Mouse (Mus musculus) induced T-regulatory cell, adult 2 months (primary cell): ENCODE results near the gene Tmem88.

Experiments used
- DNase-seq: peaks from one replicate; pipeline ENCODE4 v3.0.0-alpha.2; 2012; ENCODE audit warnings: low read depth

Gene Tmem88

DNA sequence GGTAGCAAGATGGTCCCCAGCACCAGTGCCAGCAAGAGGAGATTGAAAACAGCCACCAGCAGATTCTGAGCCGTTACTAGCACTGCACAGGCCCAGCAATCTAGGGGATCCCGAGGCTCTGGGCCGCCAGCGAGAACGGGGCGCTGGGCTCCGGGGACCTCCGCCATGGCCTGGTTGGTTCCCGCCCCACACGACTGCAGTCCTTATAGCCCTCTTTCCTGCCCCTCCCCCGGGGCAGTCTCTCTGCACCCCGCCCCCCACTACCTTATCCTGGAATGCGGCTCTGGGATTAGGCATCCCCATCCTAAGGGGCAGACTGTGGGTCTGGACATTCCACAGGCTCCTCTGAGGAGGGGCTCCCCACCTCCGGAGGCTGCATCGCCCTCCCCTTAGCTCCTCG, at the start of gene Tmem88:
Tmem88 (minus strand) TSS at position 176 of the 400 bp plus-strand sequence.
- no peak for DNase-seq

DNA sequence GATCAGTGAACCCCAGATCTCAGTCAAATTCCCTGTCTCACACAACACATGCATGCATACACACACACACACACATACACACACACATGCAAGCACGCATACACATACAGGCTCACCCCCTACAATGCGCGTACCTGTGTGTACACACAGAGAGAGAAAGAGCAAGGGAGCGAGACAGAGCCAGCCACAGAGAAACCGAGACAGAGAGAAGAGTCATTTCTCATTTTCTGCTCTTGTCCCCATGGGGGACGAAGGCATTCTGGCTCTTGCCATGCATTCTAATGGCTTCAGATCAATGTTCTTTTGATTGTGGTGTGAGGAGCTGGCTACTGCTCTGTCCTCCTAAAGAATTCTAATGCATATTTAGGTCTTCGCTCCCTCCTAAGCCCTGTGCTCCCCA, 49.3 kb upstream of the Tmem88 start:
- no peak for DNase-seq

DNA sequence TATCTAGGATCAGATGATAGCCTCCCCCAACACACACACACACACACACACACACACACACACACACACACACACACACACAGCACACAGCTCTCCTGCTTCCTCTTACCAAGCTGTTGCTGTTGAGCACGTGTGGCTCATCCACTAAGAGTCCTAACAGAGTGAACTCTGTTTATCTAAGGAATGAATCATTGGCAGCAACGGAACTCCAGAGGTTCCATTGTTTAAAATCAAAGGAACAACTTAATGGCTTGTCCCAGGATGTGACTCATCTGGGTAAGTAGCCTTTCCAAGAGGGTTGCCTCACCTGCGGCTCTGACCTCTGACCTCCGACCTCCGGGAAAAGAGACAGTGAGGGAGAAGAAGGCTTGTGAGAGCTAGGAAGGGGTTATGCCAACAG, 45.3 kb upstream of the Tmem88 start:
- no peak for DNase-seq

DNA sequence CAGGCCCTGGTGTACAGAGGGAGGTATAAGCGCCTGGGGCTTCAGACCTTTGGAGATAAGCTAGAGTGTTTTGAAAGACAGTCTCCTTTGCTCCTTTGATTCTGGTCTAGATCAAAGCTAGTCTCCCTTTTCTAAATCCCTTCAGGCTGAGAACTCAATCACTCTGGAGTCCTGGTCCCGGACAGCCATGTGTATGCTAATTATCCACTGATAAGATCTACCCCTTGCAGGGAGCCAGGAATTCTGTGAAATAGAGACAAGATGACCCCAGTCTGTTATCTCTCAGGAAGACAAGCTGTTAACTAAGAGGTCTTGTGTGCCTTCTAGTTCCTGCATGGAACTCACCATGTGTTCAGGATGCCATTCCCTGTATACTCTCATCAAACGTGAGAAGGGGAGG, 39.3 kb upstream of the Tmem88 start:
- DNase-seq: no peak

DNA sequence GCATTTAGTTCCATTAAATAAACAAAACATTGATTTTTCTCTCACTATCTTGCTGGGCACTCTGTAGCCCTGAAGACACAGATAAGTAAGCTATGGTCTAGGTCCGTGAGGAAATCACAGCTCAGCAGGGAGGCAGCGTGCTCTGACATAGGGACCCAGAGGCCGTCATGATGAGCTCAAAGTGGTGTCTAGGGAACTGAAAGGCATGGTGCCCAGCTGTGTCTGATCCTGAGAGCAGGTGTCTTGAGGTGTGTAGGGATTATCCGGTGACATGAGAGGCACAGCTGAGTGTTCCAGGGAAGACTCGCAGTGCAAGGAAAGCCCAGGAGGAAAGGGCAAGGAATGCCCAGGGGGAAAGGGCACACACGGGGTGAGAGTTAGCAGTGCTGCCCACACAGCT, 35.2 kb upstream of the Tmem88 start:
- no peak for DNase-seq

DNA sequence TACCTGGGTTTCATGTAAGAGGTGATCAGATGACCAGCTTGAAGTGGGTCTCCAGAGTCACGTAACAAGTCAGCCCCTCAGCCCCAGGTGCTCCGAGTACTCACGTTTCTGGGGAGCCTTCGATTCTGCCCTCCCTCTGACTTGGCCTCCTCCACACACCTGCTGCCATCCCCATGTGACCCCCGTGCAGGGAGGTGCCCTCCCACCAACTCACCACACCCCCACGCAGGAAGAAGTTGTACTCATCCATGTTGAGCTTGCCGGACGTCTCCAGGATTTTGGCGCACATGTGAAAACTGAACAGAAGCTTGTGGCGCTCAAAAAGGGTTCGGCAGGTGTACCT, 34.6 kb upstream of the Tmem88 start:
- no peak for DNase-seq

DNA sequence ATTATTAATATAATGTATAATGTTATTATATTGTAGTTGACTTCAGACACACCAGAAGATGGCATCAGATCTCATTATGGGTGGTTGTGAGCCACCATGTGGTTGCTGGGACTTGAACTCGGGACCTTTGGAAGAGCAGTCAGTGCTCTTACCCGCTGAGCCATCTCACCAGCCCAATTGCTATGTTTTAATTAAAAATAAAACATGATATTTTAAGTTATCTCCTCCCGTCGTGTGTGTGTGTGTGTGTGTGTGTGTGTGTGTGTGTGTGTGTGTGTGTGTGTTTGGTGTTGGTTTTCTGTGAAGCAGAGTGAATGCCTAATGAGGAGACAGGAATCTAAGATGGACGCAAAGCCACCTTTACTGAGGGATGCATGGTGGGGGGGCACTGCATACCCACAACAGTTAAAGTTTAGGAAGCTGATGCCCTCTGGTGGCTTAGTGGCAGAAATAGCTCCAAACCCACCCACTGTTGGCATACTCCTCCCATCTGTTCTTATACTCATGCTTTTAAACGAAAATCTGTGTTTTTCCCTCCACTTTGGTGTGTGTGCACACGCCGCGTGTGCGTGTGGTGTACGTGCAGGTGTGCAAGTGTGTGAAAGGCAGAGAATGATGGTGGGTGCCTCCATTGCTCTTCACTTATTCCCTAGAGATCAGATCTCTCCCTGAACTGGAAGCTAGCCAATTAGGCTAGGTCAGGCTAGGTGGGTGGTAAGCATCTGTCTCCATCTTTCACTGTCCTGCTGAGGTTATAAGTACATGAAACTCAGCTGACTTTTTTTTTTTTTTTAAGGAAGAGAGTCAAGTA, 34.0 kb upstream of the Tmem88 start:
- DNase-seq: peak; percentile 86

DNA sequence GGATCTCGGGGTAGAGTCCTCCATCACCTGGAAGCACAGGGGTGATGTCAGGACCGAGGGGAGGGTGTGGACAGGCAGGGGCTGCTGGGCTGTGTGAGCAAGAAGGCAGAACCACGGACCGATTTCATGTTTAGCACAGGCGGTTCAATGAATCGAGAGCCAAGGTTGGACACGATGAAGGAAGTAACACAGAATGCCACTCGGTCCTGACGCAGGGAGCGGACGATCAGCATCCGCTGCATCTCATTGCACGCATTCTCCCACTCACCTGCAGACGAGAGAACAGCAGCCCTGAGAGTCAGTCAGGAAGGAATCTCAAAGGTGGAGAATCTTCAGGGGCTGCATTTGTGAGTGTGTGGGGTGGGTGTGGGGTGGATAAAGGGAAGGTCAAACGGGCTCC, 32.6 kb upstream of the Tmem88 start:
- DNase-seq: no peak

DNA sequence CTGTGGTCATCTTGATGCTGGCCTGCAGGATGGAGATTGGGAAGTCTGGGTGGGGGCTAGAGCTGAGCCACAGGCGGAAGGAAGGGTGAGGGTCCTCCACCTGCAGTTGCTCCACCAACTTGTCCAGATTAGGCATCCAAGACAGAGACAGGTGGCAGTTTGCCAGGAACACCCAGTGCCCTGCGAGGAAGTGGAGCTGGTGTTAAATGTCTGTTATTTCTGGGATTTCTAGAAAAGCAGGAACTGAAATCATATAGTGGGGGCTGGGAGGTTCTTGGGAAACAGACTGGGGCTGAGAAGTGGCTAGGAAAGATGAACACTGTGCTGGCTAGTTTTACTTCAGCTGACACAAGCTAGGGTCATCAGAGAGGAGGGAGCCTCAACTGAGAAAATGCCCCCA, 31.3 kb upstream of the Tmem88 start:
- DNase-seq: no peak

DNA sequence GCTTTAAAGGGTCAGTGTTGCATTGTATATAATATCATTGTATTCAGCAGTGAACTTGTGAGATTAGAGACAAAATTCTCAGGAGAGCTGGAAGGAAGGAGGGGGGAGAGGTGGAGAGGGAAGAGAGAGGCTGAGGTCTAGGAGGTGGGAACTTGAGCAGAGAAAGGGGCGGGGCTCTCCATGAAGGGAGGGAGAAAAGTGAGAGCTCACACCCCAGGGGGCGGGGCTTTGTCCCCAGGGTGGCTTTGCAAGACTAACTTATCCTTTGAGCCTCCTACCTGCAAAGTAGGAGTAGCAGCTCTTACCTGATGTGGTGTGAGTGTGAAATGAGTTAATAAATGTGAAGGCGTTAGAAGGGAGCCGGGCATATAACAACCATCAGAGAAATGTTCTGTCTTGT, 30.7 kb upstream of the Tmem88 start:
- DNase-seq: peak; percentile 62

DNA sequence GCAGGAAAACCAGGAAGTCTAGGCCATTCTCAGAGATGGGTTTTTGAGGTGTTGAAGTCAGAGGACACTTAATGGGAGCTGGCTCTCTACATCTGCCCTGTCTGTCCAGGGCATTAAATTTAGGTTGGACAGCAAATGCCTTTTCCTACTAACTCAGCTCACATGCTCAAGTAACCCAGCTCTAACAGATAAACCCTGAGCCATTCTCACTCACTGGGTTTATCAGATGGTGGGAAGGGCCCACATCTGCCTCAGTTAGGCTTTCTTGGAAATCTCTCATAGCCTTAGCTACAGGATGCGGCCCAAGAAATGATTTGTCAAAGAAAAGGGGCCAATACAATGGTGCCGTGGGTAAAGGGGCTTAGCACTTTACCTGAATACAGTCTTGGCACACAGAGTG, 28.2 kb upstream of the Tmem88 start:
- DNase-seq: no peak

DNA sequence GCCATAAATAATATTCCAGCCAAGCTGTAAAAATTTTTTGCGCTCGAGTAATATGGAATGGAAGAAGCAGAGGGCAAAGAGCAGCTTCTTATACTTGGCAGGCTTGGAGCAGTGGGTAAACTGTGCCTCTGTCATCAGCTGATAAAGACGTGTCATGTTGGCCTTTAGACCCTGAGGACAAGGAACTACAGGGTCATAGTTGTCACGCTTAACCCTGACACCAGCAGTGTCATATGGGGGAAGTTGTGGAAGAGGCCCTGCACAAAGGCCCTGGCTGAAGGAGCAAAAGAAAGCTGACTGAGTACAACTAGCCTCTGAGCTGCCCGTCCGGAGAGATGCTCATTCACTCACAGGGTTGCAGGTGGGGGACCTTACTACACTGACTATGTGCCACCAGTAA, 25.9 kb upstream of the Tmem88 start:
- DNase-seq: no peak

DNA sequence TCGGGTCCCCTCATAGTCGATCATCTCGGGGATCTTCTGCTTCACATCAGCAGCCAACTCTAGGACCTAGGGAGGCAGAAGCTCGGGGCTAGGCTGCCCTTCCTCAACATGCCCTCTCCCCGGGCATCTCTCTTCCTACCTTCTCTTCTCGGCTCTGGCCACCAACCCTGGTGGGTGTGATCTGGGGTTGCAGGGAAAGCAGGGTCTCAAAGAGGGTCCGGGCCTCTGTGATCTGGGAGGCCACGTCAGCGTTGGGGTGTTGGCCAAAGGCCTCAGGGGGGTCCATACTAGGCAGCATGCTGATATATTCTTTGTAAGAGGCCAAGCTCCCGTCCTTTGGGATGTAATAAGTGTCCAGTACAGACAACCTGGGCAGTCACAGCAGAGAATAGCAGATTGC, 24.8 kb upstream of the Tmem88 start:
- no peak for DNase-seq

DNA sequence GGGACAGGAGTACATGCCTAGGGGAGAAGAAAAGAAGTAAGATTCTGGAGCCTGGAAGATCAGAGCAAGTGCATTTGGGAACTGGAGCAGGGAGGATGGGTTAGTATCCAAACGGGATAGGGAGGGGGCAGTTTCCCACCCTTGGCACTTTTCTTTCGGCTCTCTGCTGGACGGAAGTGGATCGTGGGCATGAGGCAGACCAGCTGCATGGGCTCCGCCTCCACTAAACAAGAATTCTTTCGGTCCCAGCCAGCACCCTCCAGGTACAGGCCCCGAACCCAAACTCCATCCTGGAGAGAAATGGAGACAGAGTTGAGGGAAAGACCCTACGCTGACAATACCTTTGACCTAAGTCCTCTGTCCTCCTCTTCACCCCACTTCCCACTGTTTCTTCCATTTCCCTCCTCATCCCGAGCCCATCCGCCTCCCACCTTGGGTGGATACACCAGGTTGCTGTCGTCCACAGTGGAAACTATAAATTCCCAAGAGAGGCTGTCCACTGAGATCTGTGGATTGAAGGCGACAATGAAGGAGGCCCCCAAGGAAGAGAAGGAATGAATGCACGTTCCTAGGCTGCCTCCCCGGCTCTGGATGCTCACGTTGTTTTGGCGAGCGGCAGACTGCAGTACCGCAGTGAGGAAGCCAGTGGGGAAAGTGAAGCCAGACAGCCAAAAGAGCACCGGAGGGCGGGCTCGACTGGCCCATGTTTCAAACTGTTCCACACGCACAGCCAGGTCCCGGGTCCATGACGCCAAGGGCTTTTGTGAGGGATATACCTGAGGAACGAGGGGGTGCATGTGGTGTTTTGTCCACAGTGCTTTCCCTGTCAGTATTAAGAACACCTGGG, 23.3 kb upstream of the Tmem88 start:
- DNase-seq: no peak

DNA sequence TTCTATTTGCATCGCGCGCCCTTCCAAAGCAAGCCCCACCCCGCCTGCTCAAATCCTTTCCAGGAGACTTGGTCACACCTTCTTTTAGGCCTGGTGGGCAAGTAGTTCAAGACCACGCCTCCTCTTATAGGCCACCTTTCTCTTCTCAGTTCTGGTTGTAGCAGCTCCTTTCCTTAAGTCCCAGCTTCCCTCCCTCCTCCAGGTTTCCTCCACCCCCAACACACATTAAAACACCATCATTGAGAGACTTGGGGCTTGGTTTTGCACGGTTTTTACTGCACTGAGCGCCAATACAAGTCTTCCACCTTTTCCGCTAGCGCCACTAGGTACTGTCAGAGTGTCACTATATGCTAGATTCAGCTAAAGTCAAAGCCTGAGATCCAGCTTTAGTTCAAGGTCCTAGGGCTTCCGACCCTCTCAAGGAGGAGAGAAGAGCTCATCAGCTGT, 22.5 kb upstream of the Tmem88 start:
- no peak for DNase-seq

DNA sequence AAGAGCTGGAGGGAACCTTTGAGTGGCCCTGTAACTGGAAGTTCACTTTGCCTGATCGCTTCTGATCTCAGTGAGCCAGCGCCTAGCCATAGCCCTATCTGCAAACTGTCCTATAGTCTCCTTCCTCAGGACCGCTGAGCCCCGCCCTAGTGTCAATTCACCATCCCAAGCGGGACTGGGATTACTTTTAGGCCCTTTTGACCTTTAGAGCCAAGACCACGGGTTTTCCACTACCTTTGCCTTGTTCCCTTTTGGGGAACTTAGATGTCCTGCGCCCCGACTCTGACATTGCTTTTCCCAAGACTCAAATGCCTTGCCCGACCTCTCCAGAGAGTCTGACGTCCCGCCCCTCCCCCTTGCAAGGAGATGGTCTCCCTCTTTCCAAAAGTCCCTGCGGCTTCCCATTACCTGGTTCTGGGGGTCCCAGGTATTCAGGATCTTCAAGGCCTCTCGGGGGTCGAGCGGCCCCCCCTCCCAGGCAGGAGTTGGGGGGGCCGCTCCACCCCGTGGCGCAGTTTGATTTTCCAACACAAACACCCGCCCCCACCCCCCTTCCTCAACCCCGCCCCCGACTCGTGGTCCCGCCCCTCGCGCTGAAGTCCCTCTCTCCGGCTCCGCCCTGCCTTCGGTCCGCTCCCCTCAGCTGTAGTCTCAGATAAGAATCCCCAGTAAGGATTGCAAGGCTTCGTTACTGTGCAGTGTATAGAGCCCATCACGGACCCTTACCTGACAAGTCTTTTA, 21.9 kb upstream of the Tmem88 start:
- peak; percentile 71 for DNase-seq

DNA sequence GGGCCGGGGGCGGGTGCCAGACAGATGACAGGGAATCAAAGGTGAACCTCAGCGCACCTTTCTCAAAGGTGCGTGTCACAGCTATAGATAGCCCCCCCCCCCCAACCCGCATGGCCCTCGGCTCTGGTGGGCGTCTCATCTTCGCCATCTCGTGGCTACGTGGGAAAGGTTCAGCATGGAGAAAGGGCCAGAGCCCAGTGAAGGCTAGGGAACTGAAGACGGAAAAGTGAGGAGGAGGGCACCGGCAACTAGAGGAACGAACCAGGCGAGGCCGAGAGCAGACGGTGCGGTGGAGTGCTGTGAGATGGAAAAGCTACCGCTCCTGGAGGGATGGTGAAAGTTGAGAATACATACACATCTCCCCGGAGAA, 21.4 kb upstream of the Tmem88 start:
- no peak for DNase-seq

DNA sequence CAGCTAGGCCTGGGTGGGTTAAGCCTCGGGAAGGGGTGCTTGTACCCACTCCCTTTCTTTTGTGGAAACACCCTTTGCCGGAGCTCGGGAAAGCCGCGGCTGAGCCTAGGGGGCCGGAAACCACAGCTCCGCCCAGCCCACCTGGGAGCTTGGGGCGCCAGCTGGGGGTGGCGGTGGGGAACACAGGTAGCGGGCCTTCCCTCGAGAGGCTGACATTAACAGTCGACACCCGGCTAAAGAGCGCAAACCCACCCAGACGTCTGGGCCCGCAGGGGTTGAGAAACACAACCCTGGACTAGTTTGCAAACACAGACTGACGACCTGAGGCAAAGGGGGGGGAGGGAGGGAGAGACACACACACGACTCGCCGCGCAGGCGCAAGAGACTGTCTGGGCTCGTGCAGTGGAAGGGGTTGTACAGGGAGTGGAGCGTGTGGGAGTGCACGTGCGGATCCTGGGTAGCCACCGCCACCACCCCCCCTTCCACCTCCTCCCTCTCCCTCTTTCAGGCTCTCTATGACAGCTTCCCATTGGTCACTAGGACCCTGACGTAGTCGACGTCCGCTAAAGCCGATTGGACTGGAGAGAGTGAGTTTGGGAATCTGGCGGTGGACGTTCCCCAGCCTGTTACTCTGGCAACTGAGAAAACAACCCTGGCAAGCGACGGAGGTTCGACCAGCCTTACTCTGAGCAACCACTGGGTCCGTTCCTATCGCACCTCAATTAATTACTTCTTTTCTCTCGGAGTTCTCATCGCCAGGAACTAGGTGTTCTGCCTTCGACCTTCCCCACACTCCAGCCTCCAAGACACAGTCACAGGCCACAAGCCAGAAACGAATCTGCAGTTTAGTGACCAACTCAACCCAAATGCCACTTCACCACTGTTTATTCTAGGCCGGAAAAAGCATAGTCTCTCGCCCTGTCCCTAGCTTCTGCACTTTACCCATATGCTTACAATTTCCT, 20.7 kb upstream of the Tmem88 start:
- DNase-seq: peak; percentile 93

DNA sequence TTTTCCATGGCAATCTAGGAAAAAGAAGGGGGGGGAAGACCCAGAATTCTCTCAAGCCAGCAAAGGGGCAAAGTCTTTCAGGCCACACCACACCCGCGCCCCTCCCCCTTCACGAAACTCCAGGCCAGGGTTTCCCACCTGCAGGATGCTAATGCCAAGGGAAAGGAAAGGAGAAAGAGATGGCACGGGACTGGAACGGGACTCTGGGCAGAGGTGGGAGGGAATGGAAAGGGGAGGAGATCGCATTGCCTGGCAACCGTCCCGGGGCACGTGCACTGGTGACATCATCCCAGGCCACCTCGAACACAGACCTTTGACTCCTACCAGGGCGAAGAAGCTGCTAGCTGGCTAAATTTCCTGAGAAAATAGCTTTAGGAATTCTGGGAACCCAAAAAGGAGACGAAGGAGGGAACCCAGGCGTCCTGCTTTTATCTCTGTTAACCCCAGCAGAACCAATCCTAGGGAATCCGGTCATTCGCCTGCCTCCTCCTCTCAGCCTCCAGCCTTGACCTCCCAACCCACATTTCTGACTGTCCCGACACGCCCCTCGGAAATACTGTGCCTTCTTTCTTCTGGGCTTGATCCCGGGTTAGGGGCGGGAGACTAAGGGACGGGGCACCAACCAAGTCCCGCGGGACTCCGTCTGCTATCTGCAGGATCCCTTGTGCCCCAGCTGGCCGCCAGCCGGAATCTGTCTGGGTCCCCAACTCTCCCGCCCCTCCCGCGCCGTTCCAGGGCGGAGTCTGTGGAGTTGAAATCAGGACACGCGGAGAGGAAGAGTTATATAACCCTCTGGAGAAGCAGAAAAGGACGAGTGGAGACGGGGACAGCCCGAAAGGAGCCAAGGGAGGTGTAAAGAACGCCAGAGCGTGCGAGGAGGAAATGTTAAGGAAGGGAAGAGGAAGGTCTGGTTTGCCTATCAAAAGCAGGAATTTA, 19.7 kb upstream of the Tmem88 start:
- DNase-seq: peak; percentile 81

DNA sequence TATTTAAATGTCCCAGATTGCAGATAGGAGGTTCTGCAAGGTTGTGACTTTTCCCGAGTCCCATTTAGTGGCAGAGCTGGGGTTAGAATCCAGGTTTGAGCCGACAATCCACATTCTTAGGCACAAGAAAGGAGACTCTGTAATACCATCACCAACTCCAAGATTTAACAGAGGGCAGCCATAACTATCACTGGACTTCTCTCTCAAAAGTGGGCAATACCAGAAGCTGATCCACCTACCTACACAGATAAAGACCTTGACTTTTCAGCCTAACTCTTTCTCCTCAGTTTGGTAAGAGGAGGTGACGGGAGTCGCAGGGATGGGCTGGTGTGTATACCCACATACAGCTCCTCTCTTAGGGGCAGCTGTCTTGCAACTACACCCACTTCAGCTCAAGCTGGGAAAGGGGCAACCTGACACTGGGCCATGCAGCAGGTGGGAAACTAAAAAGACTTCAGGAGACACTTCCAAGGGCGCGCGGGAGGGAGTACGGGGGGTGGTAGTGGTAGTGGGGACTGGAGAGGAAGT, 19.0 kb upstream of the Tmem88 start:
- peak; percentile 41 for DNase-seq
